Mouse (Mus musculus) right cerebral cortex, postnatal 25 days (tissue): Measurements from ENCODE around the gene Nfasc.

ENCODE experiments used
- DNase-seq: peaks from one replicate; pipeline ENCODE4 v3.0.0; 2022

Gene Nfasc

DNA sequence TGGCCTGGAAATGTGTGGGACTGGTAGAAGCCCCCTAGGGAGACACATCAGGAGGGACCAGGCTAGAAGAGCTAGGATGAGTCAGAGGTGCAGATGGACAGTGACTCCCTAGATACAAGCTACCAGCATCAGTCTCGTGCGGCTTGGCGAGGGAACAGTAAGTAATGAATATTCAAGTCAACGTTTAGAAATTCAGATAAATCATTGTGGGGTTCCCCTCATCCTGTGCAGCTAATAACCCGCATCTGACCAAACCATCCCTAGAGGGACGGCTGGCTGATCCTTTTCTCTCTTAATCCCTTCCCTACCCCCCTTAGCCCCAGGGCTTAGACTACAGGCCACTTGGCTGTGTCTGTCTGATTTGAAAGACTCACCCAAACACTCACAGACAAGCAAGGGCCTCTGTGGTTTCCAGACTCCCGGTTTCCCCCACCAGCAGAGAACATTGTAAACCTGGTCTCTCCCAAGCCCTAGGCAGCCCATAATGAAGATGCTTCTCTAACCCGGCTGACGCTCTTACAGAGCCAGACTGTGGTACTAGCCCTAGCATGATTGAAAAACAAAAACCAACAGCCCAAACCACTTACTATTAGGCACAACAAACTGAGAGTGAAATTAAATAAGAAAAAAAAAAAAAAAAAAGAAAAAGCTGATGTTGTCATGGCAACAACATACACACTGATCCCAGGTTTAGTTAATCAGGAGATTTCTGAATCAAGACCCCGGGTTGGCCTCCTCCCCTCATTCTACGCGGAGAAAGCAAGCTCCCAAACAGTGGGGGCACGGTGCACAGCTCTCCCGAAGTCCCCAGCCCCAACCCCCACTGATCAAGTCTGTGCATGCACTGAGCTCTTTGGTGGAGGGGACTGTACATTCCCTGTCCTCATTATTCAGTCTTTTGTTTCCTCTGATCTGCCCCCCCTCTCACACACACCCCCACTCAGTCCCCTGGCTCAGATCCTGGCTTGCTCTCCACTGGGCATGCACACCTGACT lies 159.5 kb downstream of the Nfasc start:
- no peak for DNase-seq

DNA sequence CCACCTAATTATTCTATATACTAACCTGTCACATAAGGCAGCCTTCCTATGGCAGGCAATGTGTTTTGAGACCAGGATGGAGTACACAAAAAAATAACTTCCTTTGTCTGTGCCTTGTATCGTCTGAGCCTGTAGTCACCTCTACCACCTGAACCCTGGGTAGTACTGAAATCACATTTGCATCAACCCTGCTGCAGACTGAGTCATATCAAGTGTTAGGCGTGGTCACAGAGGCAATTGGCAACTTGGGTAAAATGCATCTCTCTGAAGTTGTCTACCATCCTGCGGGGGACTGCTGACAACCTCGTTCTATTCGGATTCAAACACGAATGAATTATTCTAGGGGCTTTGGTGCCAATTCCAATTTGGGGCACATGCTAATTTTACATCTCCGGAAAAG lies 161.5 kb downstream of the Nfasc start:
- no peak for DNase-seq

DNA sequence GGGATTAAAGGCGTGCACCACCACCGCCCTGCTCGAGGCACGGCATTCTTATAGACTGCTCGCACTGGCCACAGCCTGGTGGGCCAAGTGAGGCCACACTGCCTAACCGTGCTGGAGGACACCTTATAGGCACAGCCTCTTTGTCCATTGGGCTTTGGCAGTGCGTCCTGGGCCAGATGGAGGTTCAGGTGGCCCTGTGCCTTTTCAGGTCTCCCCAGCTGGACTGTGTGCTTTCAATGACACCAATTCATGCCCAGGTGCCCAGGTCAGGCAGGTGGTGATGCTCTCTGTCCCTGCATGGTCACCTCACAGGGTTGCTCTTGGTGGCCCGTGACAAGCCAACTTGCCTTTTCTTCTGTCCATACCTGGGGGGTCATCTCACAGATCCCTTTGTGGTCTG lies 164.8 kb downstream of the Nfasc start:
- DNase-seq: no peak

DNA sequence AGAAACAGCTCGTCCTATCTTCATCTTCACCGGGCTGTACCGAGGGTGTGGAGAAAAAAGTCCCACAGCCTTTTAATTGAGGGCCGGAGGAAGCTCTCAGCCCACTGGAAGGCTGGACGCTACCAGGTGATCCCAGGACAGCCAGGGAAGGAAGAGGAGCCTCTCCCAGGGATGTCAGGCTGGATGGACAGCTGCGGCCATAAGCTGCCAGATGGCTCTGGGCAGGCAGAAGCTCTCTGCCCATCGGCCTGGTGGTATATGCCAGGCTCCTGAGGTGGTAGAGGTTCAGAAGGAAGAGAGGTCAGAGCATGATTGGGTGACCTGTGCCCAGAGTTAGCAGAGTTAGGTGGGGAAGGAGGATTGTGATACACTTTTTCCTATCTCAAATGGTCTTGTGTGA lies 168.7 kb downstream of the Nfasc start:
- DNase-seq: no peak

DNA sequence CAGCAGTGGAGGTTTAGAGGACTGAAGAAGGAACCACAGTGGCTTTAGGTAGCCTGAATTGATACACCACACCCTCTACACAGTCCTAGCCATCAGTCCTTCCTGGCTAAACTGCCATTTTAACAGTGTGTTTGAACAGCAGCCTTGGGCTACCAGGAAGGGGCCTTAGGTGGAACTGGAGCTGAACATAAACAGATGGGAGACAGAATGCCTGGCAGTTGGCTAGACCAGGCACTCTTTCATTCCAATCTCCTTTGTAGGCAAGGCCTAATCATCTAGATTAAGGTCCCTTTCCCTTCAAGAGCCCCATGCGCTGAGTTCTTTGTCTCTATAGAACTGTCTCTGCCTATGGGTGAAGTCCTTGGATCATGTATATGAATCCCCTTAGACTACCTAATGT lies 170.0 kb downstream of the Nfasc start:
- DNase-seq: no peak

DNA sequence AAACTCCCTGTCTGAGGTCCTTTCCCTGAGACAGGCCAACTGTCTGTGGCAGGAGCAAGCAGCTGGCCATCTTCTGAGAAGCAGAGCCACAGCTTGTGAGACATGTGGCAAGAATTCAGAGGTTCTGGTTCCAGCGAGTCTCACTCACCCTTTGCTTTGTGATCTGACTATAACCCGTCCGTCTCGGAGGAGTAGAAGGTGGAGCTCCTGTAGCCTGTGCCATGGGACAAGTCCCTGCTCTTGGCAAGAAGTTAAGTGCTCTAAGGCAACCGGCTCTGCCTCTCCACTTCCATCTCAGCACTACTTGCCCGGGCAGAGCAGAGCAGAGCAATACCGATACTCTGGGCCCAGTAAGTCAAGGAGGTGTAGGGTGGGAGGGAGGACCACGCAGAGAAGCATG lies 170.7 kb downstream of the Nfasc start:
- no peak for DNase-seq

DNA sequence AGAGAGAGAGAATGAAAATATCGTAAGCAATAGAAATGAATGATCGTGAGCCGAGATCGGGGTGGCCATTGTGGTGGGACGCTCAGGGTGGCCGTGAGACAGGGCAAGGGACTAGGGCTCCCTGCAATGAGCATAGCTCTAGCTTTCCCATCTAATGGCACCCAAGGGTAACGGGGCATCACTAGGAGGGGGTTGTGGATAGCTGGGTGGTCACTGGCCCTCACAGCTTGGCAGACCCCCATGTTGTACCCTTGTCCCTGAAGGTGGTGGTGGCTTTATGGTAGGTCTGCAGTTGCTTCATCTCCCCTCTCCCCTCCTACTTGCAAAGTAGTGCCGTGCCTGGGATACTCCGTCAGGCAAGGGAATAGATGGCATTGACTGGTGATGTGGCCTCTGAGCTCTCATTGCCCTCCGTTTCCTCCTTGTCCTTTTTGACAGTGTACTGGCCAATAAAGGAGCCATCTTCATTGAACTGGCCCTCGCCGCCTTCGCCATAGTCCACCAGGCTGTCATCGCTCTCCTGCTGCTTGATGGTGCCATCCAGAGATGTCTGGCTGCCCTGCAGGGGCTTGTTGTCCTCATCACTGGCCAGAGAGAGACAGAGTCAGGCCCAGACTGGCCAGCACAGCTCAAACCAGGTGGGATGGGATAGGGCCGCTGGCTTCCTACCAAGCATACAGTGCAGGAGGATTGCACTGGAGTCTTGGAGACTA lies 171.4 kb downstream of the Nfasc start:
- DNase-seq: no peak

DNA sequence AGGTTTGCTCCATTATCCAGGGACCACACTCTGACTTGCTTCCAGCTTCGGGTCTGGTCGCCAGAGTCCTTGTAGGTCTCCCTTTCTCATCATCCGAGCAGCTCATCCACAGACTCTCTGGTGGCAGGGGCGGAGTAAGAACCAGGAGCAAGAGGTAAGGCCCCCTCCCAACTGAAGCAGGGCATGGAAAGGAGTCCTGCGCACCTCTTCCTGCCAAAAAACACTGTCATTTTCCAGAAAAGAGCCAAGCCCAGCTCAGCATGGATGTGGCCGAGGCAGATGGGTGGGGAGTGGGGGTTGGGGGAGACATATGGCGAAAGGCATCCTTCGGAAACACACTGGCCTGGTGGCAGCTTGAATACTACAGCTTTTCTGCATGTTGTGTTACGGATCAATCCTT lies 172.1 kb downstream of the Nfasc start:
- no peak for DNase-seq

DNA sequence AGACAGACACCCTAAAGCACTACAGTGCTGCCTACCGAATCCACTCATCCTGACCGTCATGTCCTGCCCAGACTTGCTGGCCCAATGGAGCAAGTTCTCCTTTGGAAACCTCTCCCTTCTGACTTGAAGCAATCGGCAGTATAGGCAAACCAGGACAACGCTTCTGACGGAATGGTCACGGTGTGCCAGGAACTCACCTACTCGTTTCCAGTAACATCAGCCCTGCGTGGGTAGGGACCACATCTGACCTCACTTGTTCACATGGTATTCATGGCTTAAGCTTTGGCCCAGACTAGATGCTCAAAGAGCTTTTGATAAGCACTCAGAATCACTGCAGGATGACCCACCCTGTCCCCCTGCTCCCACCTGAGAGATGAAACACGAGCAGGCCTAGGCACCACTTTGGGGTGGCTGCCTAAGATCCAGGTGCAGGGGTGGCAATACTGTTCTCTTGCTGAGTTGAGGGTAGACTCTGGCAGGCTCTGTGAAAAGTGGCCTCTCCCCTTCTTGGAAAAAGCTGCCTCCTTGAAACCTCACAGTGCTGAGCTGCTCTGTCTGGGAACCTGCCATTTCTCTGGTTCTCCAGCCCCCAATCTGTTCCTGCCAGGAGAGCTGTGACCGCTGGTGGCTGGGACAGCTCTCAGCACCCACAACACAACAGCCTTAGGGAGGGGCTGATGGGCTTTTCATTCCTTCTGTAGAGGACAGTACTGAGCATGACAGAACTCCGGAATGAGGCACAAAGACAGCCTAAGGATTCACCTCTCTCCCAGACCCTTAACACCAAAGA lies 174.1 kb downstream of the Nfasc start:
- no peak for DNase-seq

DNA sequence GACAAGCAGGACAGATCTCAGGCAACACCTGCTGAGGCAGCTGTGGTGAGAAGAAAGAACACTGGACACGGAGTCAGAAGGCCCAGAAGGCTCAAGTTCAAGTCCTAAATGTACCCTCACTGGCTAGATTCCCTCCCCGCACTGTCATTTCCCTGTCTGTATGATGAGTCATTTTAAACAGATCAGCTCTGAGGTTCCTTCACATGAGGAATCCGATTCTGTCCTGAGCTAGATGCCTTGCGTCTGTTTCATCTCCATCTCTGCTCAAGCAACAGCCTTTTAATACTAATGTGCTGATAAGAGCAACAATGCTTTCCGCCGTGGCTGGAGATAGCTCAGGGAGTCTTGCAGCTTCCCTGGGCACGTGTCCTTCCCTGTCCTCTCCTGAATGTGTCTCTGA lies 175.8 kb downstream of the Nfasc start:
- no peak for DNase-seq

DNA sequence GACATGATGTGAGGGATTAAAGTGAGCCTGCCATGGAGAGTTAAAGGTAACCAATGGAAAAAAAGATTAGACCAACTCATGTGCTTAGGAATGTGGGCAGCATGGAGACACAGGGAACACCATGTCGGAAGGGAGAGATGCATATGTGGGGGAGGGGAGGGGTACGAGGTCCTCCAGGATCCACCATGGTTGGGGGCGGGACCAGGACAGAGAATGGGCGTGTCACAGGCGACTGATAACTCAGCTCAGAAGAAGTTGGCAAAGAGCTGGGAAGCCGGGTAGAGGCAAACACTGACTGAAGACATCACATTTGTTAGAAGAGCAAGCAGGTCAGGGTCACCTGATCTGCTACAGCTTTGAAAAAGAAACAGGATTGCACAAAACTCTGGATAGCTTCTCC lies 176.7 kb downstream of the Nfasc start:
- DNase-seq: no peak

DNA sequence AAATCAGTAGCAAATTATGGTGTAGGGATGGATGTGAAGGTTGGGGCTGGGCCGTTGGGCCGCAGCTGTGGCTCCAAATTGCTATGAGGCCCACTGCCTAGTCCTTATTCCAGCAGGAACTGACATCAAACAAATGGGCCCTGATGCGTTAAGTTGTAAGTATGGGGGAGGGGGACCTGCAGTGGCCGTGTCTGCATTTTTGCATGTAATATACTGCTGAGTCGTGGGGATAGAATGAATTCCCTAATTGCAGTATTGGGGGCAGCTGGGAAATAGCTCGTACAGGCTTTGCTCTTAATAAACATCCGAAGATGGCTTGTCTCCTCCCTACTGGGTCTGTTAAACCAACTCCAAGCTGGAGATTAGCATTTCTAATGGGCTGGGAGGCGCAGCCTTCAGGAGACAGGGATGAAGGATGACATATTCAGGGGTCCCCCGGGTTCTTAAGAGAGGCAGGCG lies 179.2 kb downstream of the Nfasc start:
- no peak for DNase-seq

DNA sequence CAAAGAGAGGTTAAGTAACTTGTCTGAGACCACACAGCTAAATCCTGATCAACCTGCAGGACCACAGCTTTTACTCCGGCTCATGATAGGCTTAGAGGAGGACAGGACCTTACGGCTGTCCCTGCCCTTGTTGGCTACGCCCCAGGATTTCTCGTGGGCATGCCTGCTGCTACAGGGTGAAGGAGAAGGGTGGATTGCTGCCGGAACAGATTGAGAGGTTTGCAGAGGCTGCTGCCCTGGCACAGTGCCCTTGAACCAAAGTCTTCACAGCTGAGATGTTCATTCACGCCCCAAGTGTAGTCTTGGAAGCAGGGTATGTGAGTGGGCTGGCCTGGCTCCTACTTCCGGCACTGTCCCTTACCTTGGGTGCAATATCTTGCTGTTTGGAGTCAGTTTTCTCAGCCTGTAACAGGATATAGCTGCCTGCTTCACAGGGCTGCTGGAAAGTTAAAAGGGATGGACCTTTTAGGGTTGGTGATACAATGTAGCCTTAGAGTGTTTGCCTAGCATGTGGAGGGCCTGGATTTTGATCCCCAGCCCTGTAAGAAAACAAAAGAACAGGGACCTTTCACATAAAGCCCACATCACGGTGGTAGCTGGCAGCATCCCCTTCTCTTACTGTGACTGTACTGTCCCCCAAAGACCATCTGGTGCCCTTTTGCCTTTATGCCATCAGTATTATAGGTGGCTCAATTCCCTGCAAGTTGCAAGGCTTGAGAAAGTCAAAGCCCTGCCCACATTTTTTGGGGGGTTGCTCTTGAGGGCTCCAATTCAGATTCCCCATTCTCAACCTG lies 180.5 kb downstream of the Nfasc start:
- no peak for DNase-seq

DNA sequence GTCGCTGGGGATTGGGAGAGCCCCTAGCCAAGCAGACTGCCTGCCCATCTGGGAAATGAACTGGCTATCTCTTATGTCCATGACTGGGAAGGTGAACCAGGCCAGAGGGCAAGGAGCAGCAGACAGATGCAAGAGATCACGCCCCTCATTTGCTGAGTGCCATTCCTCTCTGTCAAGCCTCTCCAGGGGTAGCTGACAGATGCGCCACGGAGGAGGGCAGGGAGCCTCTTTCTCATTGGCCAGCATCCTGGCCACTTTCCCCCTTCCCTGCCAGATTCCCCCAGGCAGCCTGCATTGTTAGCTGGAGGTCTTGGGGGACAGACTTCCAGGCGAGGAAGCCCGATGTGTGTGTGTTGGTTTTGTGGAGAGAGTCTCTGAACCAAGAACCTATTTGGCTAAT lies 182.6 kb downstream of the Nfasc start:
- no peak for DNase-seq

DNA sequence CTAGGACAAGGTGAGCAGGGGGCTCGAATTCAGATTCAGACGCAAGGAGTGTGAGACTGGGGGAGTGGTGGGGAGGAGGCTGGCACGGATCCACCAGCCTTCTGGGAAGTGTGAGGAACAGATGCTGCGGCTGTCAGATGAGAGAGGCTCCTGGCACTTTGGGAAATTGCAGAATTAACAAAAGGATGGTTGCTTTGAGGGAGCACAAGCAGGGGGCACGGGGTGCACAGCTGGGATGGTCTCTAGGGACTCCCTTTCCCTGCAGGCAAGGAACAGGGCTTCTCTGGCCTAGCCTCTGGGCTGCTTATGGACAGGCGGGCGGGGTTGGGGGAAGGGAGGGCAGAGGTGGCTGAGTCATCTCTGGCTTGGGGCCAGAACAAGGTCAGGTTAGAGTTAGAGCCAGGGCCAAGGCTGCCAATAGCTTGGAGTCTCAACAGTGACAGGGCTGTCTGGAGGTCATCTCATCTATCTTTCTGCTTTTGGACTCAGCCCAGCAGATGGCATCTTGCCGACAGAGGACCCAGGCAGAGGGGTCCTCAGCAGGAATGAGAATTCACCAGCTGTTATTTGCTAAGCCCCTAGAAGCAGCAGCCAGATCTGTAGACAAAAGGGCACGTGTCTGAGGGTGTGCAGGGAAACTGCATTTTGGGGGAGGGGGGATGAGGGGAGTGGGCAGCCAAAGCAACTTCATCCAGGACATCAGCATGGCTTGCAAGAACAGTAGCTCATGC lies 183.5 kb downstream of the Nfasc start:
- no peak for DNase-seq

DNA sequence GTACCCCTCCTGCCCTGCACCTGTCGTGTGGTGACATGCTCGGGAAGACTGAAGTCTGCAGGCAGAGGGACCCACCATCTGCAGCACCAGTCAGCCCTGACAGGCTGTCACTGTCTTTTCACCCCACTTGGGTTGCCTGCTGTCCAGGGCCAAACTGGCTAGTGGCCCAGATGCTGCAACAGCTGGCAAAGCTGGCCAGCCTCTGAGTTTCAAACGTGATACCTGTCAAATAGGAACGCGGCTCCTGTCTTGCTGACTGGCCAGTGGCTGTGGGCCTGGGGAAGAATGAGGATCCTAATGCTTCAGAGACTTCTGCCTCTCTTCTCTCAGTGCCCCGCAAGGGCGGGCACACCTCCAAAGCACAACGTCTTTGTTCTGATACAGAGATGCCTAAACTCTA lies 197.8 kb downstream of the Nfasc start:
- DNase-seq: no peak

DNA sequence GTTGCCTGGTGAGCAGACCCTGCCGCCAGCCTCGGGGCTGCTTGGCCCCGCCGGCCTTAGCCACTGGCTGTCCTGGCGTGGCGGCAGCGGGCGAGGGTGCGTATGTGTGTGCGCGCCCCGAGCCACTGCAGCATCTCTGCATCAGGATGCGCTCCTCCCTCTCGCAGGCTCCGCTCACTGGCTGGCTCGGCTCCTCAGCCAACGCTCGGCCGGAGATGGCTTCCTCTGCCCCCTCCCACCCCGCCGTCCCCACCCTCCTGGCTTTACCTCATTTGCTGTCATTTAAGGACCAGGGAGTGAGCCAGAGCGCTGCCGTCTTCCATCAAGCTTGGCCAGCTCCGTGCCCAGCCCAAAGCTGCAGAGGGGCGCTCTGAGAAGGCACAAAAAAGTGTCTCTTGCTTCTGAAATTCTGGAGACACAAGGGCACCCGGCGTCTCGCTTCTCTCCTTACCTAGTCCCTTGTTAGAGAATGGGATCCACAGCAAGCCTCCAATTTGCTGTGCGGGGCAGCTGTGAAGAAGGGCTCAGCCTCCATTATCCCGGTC lies 198.8 kb downstream of the Nfasc start, which contains the start of gene Cntn2:
Gene Cntn2 (minus strand): TSS at position 495 of the 545 bp plus-strand sequence.
- peak; percentile 82 for DNase-seq

DNA sequence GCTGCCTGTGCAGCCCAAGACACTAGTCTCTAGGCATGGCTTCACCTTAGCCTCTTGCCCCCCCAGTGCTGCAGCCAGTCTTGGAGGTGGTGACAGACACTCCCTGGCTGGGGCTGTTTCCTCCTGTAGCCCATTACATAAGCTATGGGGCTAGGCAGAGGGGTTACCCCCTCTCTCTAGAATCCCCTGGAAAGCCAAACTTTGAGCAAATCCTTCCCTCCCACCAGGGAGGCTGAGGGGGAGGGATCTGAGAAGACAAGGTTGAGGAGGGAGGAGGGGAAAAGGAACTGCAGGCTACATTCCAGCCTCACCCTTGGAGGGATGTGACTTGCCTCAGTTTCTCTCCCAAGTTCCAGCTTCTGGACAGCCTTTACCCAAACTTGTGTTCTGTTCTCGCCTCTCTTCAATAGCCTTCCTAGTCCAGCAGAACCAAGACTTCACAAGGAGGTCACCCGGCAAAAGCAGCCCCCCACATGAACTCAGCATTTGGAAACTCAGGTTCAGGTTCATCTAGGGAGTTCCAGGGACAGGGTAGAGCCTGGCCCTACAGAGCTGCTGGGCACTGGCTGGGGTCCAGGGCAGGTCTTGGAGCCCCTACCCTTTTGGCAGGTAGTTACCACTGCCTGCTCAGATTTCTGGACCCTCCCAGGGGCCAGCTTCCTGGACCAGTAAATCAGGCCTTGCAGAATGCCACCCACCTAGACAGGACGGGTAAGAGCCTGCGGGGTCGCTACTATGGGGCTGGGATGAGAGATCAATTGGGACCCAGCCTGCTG lies 199.6 kb downstream of the Nfasc start:
- no peak for DNase-seq

DNA sequence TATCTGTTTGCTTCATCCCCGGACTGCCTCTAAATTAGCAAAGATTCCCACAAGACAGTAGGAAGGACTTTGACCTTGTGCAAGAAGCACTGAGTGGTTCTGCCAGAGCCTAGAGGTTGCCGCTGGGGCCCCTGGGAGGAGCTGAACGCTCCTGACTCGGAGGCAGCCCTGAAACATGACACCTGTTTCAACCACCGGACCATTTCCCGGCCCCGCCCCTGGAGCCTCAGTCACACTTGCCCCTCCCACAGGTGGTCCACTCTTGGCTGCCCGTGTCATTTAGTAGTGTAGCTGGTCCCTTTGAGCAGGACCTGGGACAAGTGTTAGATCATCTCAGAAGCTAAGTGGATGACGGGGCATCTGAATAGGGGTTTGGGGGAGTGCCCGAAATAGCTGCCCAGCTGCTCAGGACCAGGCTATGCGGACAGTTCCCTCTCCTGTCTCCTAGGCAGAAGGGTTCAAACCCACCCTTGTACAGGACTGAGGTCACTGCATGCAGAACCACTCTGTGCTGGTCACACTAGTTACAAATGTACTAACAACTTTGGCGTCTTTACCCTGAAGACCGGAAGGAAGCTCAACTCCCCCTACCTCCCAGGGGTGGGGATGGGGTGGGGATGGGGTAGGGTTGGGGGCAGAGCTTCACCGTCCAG lies 200.3 kb downstream of the Nfasc start:
- DNase-seq: no peak

DNA sequence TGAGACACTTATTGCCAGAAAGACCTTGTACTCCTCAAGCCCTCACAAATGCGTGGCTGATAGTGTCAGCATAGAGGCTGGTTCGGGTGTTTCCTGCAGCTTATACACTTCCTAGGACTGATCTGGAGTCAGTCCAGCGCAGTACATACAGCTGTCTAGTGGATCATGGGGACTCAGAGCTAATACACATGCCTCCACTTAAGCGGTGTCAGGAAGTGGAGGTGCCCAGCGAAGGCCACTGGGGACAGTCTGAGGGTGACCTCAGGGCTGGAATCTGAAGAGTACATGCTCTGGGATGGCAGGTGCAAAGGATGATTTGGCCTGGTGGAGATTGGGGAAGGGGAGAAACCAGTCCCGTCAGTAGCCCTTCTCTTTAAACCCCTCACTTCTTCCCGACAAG lies 200.9 kb downstream of the Nfasc start:
- DNase-seq: no peak
